Mouse (Mus musculus): ENCODE data around the gene Ttyh2.

Ttyh2 gene

DNA sequence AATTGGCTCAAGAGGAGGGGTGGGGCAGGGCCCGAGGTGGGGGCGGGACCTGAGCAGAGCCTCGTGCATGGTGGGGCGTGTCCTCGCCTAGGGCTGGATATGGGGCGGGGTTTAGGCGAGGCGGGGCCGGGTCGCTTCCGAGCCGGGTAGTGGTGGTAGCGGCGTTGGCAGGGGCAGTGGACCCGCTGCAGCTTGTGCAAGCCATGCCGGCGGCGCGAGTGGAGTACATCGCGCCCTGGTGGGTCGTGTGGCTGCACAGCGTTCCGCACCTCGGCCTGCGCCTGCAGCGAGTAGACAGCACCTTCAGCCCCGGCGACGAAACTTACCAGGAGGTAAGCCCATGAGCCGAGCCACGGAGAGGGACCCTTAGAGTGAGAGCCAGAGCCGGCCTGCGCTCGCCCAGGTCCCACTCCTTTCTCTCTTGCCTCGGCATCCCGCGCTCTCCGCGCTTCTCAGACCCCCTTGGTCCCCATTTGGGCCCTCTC, at the start of gene Ttyh2:
Ttyh2 (plus strand) TSS at position 91 of the 485 bp plus-strand sequence.
- DNase-seq: peak; percentile 81

DNA sequence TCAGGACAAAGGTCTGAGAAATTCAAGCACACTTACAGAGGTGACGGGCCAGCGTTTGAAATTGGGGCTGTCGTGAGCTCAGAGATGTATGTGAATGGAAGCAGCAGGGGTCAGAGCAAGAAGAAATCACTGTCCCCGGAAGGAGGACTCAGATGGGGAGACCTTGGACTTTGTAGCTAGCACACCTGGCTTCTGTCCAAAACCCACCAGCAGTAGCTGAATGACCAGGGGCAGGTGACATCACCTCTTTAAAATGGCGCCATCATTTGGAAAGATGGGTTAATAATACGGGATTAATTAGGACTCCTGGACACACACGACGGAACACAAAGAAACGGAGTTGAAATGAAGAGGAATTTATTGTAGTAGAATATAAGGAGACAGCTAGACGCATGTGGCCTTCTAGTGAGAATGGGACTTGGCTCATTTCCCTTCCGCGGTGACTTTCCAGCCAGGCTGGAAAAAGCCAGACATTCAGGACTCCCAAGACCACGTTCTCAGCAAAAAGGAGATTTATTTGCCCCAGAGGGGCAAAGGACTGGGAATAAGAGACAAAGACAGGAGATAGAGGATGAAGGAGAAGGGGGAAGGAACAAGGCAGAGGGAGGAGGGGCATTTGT, 49.0 kb upstream of the Ttyh2 start:
- no peak for DNase-seq

DNA sequence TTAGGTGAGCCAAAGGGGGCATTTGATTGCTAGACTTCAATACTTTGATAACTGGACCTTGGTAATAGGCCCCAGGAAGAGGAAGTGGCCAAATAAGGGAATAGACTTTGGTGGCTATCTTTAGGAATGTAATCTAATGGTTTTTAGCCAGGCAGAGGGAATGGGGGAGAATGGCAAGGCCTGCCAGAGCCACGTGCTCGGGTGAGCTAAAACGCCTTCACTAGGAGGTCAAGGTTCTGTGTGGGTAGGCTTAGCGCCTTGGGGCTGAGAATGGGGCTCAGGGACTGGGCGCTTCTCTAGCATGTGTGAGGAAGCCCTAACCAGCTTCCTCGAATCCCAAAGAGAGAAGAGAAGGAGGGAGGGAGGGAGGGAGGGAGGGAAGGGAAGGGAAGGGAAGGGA, 48.2 kb upstream of the Ttyh2 start:
- DNase-seq: no peak

DNA sequence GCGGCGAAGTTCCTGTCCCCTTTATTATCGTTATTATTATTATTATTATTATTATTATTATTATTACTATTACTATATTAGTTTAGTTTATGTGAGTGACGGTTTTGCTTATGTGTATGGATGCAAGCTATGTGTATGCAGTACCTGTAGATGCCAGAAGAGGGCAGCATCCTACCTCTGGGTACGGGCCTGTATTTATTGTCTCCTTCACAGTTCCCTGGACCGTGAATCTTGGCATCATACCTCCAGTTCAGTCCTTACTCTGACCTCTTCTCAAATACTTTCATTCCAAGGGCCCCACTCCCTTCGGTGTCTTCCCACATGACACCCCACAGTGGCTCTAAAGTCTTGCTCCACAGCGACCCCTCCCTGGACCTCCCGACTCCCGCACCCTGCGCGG, 47.2 kb upstream of the Ttyh2 start:
- DNase-seq: no peak

DNA sequence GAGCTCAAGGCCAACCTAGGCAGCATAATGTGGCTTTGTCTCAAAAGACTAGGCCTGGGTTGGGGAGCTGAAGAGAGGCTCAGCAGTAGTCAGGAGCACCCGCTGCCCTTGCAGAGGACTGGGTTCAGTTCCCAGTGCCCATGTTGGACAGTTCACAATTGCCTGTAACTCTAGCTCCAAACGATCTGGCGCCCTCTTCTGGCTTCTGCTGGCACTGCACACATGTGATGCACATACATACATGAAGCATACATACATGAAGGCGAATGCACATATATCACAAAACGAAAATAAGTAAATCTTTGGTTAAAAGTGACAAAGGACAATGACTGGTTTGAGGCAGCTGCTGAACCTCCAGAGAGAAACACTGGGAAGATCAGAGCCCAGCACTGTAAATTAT, 45.2 kb upstream of the Ttyh2 start:
- DNase-seq: no peak

DNA sequence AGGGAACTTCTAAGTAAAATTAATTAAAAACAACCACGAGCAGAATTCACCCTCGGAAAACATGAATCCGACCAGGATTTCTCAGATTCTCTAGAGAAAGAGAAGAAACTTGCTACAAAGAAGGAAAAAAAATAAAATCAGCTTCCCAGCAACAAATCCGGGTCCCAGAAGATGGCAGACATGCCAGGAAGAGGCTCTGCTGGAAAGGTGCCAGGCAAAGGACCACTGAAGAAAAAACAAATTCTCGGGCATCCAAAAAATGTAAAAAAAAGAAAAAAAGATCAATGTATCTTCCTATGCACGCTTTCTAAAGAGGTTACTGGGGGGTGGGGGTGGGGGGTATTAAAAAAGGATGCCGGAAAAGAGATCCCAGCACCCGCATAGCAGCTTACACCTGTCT, 43.0 kb upstream of the Ttyh2 start:
- DNase-seq: no peak

DNA sequence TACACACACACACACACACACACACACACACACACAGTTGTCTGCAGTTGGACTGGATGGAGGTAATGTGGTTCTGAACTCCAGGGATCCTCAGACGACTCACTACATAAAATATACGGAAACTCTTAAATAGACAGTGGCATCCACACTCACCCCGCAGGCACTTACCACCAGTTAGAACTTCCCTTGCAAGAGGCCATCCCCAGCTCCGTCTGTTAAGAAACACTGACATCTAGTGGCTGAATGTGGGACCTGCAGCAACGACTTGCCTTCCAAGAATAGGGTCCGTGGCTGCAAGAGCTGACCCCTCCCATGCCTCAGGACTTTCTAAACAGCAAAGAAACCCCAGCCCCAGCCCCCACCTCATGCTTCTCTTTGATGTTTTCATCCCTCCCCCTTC, 38.9 kb upstream of the Ttyh2 start:
- DNase-seq: peak; percentile 71

DNA sequence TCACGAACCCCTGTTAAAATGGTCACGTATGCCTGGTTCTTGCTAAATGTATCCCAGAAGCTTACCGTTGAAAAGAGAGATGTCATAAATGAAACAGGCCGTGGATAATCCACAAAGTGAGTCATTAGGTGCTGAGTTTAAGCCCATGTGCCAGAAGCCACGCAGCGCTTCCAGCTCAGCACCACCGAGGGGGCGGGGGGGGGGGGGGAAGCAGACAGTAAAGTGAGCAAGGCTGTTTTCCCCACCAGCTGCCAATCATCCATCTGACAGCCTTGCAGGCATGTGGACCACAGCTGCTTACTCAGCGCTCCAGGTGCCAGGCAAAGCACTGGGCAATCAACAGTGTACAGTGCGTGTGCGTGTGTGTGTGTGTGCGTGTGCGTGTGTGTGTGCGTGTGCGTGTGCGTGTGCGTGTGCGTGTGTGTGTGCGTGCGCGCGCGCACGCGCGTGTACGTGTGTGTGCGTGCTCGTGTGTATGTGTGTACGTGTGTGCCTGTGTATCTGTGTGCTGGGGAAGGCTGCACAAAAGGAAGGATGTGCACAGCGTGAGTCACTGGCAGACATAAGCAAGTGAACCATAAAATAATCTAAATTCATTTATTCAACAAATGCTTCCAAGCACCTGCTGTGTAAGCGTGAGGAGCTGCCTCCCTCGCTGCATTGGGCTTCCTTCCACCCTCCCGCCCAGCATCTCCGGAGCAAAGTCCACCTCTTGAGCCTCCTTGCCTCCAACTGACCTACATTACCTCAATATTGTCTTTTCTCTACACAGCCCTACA, 38.3 kb upstream of the Ttyh2 start:
- peak; percentile 66 for DNase-seq

DNA sequence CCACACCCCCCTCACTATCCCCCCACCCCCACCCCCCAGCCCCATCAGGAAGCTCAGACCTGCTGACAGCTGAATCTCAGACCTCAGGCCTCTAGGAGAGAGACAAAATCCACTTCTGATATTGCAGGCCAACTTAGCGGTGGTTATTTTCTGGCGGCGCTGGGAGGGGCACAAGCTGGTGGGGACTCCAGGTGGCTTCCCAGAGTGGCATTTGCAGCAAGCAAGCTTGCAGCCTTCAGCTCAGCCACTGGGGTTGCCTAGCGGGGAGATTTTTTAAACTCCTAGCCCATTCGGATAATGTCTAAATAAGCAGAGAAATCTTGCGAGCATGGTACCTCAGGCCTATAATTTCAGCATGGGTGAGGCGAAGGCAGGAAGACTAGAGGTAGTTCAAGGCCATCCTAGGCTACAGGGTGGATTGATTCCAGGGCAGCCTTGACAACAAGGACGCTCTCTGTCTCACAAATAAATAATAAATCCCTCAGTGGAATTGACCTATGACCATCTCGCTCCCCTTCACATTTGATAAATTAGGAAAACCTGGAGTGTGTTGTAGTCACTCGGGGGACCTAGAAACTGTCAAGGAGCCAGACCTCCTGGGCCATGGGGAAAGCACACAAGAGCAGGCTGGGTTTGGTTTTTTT, 36.5 kb upstream of the Ttyh2 start:
- no peak for DNase-seq

DNA sequence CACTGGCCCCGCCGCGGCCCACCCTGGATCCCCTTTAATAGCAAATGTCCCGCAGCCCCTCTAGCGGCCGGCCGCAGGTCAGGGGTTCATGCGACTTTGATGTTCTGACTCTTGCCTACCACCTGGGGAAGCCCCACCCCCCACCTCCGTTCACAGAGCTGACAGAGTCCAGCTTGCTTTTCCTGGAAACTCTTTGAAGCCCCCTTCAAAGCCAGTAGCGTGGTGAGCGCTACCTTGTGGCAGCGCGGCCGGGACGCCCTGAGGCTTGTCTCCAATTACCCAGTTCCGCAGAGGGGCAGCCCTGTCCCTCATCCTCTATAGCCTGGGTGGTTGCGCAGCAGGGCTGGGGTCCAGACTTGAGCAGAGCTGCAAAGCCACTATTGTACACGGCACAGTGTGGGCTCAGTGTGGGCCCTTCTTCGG, 35.5 kb upstream of the Ttyh2 start:
- no peak for DNase-seq

DNA sequence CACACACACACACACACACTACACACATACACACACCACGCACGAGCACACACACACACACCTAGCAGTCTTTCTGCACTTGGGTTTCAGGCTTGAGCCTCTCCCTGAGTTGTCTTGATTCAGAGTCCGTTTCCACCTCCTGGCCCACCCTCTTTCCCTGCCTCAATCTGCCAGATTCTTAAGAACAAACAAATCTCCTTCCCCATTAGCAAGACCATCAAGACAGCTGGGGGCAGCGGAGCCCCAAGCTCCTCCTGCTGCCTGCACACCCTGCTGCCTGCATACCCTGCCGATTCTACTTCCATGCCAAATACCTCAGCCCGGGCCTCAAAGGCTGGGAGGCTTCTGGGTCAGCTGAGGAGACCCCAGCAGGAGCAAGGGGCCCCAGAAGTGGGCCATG, 34.6 kb upstream of the Ttyh2 start:
- no peak for DNase-seq

DNA sequence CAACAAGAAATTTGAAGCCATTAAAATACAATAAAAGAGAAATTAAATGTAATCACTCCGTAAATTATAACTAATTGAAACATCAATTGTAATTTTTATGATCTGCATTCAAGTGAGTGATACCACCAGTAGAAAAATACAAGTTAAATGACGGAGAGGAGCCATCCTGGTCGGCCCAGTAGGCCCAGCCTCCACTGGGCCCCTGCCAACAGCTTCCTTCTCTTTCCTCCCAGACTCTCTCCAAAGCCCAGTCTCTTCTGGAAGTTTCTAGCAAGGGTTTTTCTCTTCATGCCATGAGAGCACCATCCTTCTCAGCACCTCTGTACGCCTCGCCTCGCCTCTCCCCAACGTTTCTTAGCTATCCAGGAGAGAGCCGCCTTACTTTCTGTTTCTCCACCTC, 34.1 kb upstream of the Ttyh2 start:
- no peak for DNase-seq

DNA sequence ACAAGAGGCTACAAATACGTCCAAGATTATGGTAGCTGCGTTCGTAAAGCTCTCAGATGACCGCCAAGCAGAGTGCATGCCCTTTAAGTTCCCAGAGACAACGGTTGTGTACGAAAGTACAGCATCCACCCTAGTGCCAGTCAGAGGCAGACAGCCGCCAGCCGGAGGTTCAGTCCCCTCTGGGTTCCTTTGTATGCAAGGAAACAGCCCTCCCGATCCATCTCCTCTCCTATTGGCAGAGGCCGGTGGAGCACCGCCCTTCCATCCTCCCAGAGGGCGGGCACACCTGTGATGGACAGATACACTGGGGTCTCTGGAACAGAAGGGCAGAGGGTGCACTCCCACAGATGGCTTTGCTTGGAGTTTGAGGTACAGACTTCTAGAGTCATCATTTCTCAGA, 33.0 kb upstream of the Ttyh2 start:
- no peak for DNase-seq

DNA sequence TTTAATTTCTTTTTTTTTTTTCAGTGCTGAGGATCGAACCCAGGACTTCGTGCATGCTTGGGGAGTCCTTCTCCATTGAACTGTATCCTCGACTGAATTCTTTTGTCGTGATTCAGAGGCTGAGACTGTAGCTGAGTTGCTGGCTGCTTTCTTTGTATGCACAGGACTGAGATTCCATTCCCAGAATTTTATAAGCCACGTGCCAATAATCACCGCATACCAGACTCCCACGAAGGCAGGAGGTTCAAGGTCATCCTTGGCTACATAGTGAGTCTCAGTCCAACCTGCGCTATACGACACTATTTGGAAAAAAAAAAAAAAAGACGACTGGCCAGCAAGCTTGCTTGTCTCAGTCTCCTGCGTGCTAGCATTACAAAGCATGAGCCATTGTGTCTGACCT, 32.3 kb upstream of the Ttyh2 start:
- no peak for DNase-seq

DNA sequence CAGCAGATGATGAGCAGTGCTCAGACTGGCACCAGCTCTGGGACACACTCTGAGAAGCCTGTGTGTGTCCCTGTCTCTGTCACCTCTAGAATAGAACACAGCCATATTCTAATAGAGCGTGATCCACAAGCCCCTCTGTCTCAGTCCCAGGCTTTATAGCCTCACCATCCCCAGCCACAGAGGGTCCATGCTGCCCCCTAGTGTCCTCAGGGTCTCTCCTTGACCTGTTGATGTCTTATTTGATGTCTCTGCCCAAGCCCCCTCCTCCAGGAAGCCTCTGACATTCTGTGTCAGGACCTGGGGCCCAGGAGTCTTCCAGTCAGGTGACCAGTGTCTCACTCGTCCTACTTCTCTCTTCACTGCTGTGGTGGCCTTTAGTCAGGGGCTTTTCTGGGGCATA, 31.1 kb upstream of the Ttyh2 start:
- no peak for DNase-seq

DNA sequence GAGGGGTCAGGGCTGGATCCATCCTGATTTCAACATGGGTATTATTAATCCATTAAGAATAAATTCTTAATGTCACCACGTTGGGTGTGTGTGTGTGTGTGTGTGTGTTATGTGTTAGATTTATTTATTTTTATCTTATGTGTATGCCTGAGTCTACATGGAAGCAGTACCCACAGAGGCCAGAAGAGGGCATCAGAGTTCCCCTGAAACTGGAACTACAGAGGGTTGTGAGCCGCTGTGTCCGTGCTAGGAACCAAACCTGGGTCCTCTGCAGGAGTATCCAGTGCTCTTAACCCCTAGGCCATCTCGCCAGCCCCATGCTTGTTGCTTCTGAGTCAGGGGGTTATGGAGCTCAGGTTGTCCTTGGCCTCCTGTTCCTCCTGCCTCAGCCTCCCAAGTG, 25.7 kb upstream of the Ttyh2 start:
- DNase-seq: no peak

DNA sequence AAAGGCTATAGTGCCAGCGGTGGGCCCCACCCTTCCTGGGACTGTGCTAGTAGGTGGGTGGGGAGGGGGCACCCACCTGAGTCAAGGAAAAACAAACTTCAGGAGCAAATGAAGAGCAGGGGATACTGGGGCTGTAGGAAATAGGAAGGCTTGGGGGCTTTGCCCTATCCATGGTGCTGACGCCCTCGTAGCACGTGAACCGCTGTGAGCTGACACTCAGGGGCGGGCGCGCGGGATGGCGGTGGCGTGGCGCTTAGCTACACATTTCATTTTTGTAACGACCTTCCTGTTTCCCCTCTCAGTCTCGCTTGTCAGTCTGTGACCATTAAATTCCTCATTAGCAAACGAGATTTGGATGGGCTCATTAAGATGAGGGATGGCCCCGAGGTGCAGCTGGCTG, 22.7 kb upstream of the Ttyh2 start:
- no peak for DNase-seq

DNA sequence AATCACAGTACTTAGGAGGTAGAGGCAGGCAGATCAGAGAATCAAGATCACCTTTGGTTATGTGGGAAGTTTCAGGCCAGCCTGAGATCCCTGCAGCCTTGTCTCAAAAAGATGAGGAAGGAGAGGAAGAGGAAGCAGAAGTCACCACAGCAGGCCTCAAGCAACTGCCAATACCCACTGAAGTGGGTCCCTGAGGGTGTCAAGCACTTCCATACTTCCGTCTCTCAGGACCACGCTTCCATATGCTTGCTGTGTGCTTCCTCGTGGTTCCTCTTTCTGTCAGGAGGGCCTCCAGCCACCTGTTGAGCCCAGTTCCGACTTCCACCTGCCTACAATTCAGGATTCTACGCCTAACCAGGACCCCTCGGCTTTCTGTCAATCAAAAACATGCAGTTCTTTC, 21.6 kb upstream of the Ttyh2 start:
- no peak for DNase-seq

DNA sequence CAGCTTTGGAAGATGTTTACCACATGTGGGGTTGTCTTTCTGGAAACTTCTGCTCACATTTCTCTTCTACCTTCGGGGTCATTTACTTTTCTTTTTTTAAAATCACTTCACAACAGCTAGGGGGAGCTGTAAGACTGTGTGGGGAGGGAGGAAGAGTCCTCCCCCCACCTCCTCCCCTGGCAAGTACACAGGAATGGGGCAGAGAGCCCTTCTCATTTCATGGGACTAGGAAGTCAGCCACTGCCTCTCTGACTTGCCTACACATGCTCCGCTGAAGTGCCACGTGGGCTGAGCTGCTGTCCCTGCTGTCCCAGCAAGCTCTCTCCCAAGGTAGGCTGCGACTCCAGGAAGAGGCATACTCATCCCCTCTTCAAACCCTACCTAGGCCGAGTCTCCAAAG, 20.7 kb upstream of the Ttyh2 start:
- no peak for DNase-seq

DNA sequence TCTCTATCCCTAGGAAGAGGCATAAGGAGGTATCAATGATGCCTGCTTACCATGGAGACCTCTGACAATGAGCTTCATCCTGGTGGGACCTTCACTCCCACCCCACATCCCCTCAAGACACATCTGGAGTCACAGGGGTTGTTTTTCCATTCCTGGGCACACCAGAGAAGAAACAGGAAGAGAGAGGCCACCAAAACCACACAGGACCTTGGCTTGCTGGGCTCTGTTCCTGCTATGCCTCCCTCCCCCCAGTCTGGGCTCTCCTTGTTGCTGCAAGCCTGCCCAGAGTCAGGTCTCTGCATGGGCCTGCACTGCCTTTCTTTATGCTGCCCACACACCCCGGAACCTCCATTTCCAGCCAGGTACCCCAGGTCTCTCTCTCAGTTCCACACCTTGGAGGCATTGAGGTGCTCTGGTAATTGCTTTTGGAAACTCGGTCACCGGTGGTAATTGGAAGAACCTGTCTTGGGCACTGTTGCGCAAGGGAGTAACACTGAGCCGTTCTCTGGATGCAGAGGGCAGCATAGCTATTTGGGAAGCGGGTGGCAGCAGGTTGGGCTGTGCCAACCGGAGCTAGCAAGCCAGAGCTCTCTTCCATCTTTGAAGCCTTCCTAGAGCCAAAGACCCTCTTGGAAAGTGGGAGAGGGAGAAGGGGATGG, 19.8 kb upstream of the Ttyh2 start:
- no peak for DNase-seq

DNA sequence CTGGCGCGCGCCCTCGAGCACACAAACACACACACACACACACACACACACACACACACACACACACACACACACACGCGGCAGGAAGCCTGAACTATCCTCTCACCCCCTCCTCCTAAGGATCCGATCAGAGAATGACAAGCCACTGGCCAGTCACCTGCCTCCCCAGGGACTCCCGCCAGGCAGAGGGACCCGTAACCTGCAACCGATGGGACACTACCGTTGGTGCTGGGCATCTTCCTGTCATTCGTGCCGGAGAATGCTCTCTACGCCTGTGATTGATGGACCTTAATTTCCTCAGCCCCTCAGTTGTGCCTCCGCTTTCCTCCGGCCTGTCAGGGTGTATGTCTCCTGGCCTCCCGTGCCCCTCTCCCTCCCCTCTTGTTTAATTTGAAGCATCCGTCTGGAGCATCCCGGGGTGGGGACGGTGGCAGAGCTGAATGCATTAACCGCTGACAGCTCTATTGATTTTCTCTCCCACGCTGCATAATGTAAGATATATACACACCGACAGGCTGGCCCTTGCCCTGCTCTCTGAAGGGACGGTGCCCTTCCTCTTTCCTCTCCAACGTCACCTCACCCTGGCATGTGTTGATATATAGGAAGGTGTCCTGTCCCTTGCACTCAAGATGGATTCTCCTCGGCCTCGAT, 18.1 kb upstream of the Ttyh2 start:
- DNase-seq: no peak

DNA sequence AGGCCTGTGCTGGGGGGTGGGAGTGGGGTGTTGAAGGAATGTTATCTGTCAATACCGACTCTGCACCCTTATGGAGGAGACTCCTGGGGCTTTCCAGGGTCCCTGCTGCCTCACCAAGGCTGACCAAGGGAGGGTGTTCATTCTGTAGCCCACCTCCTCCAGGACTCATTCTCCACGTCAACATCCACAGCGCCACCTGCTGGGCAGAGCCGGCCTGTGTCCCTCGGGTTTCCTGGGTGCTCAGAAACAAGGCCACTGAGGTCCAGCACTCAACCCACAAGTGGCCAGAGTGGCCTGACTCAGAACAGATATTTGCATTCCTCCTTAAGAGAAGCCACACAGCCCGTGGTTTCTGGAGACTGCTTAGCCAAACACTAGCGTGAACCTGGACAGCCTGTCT, 17.5 kb upstream of the Ttyh2 start:
- peak; percentile 60 for DNase-seq

DNA sequence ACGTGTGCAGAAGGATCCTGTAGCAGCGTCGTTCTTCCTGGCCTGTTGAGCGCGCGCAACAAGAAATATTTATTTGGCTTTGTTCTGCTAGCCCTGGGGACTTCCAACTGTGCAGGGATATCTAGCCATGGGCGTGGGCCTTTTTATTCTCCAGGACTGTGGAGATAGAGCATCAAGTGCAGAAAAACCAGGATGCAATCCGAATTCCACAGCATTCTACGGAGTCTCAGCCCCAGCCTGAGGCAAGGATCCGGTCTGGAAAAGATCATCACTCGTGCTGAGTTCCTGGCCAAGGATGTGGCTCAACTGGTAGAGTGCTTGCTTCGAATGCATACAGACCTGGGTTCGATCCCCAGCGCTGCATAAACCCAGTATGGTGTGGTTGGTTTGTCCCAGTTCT, 13.1 kb upstream of the Ttyh2 start:
- no peak for DNase-seq

Data from layer of hippocampus, adult 9-11 months (tissue).